In genomic region chr13:101995529-101995928, GRCm38 (mm10) we compare ENCODE assay signal across 23 mouse cellular contexts.
A peak's percentile ranks its signal among the peaks of the same experiment; 100 is the strongest.
DNase-seq lines count a peak whose midpoint lies in the region; ATAC-seq and TF ChIP-seq lines count a peak whose summit lies in the region.
"Had no signal": no experiment of that assay in that cellular context is flagged by ENCODE, and none has a peak within 500 bp of the region (broad histone marks: within the 10 kb centered on the region; RNA-seq: fewer than 3 reads in every experiment).

No protein-coding gene starts in this region.

- H3K4me1 ChIP-seq in lung, postnatal 0 days (ENCODE audit: insufficient read depth, low read depth, low read length), result no peaks in the 10 kb centered on the region; the same call in 1 of the 2 replicates
- no peaks in the 10 kb centered on the region for H3K4me1 ChIP-seq in hindbrain, embryonic 11.5 days (replicated peaks; ENCODE audit: control insufficient read depth, insufficient read depth, low read length)
- H3K4me1 ChIP-seq: embryonic facial prominence, embryonic 10.5 days; embryonic facial prominence, embryonic 13.5 days; forebrain, embryonic 12.5 days; forebrain, embryonic 15.5 days; hindbrain, embryonic 12.5 days; hindbrain, embryonic 15.5 days had no signal

- H3K36me3 ChIP-seq in lung, postnatal 0 days (ENCODE audit: insufficient read depth, low read length), result no peaks in the 10 kb centered on the region
- no peaks in the 10 kb centered on the region for H3K36me3 ChIP-seq in hindbrain, embryonic 11.5 days (ENCODE audit: control insufficient read depth, insufficient read depth, low read length)
- H3K36me3 ChIP-seq: embryonic facial prominence, embryonic 10.5 days; embryonic facial prominence, embryonic 13.5 days; forebrain, embryonic 12.5 days; forebrain, embryonic 15.5 days; heart, embryonic 13.5 days; hindbrain, embryonic 12.5 days; hindbrain, embryonic 15.5 days had no signal

- TF ChIP-seq CTCF in lung, postnatal 0 days (IDR thresholded peaks at IDR 0.05), result no peak

- DNase-seq in lung, postnatal 0 days (ENCODE audit: low spot score), result peak; percentile 58
- no peak for DNase-seq in lung, postnatal 4 days
- peak; percentile 28 for DNase-seq in 416B (ENCODE audit: low read depth)
- no peak for DNase-seq in frontal cortex, postnatal 10 days (ENCODE audit: low spot score in 2 of 2)
- DNase-seq in hindbrain, embryonic 11.5 days (ENCODE audit: low spot score), result no peak
- DNase-seq: adrenal gland, adult 8-10 months; adrenal gland, postnatal 25 days; cerebellum, adult 11-12 months; cerebellum, adult 8-10 months; cerebellum, postnatal 10 days; cerebellum, postnatal 36 days; embryo, embryonic 11 days; gastrocnemius, postnatal 10 days had no signal

- H3K27me3 ChIP-seq in lung, postnatal 0 days (replicated peaks; ENCODE audit: insufficient read depth, low read length), result no peaks in the 10 kb centered on the region
- no peaks in the 10 kb centered on the region for H3K27me3 ChIP-seq in hindbrain, embryonic 11.5 days (ENCODE audit: control insufficient read depth, insufficient read depth, low read length)
- H3K27me3 ChIP-seq: embryonic facial prominence, embryonic 13.5 days; forebrain, embryonic 12.5 days; forebrain, embryonic 15.5 days; heart, embryonic 13.5 days; hindbrain, embryonic 12.5 days; hindbrain, embryonic 15.5 days had no signal

- peak; percentile 55 for TF ChIP-seq EP300 in lung, postnatal 0 days (IDR thresholded peaks at IDR 0.05)

- WGBS in lung, postnatal 0 days, result 70% methylated on average over 2 of the region's 2 CpGs
- WGBS in hindbrain, embryonic 11.5 days, result 88% methylated on average over 2 of the region's 2 CpGs

- no peaks in the 10 kb centered on the region for H3K9me3 ChIP-seq in lung, postnatal 0 days (ENCODE audit: low read length)
- no peaks in the 10 kb centered on the region for H3K9me3 ChIP-seq in hindbrain, embryonic 11.5 days (ENCODE audit: control insufficient read depth, low read length)
- H3K9me3 ChIP-seq: embryonic facial prominence, embryonic 10.5 days; embryonic facial prominence, embryonic 13.5 days; forebrain, embryonic 12.5 days; forebrain, embryonic 15.5 days; heart, embryonic 13.5 days; hindbrain, embryonic 12.5 days; hindbrain, embryonic 15.5 days had no signal

- no peak overlapping the region for H3K4me3 ChIP-seq in lung, postnatal 0 days (ENCODE audit: low read depth, low read length)
- no peak overlapping the region for H3K4me3 ChIP-seq in hindbrain, embryonic 11.5 days (ENCODE audit: low read depth, low read length)
- H3K4me3 ChIP-seq: embryonic facial prominence, embryonic 10.5 days; embryonic facial prominence, embryonic 13.5 days; erythroblast, embryonic 14.5 days; forebrain, embryonic 12.5 days; forebrain, embryonic 15.5 days; heart, embryonic 13.5 days; hindbrain, embryonic 12.5 days; hindbrain, embryonic 15.5 days had no signal

- H3K9ac ChIP-seq in lung, postnatal 0 days (replicated peaks; ENCODE audit: low read depth), result no peak overlapping the region
- no peak overlapping the region for H3K9ac ChIP-seq in hindbrain, embryonic 11.5 days (ENCODE audit: low read depth, low read length)
- H3K9ac ChIP-seq: embryonic facial prominence, embryonic 13.5 days; forebrain, embryonic 12.5 days; forebrain, embryonic 15.5 days; heart, embryonic 13.5 days; hindbrain, embryonic 12.5 days; hindbrain, embryonic 15.5 days had no signal

- no peak overlapping the region for H3K4me2 ChIP-seq in lung, postnatal 0 days (replicated peaks; ENCODE audit: low read depth, low read length)
- no peak overlapping the region for H3K4me2 ChIP-seq in hindbrain, embryonic 11.5 days (replicated peaks; ENCODE audit: low read depth, low read length)
- H3K4me2 ChIP-seq: embryonic facial prominence, embryonic 13.5 days; forebrain, embryonic 12.5 days; forebrain, embryonic 15.5 days; heart, embryonic 13.5 days; hindbrain, embryonic 12.5 days; hindbrain, embryonic 15.5 days had no signal

- H3K27ac ChIP-seq in lung, postnatal 0 days (ENCODE audit: low read length), result no peak overlapping the region
- H3K27ac ChIP-seq in hindbrain, embryonic 11.5 days (ENCODE audit: low read depth, low read length), result no peak overlapping the region
- H3K27ac ChIP-seq: embryonic facial prominence, embryonic 10.5 days; embryonic facial prominence, embryonic 13.5 days; forebrain, embryonic 12.5 days; forebrain, embryonic 15.5 days; heart, embryonic 13.5 days; hindbrain, embryonic 12.5 days; hindbrain, embryonic 15.5 days had no signal

- peak; percentile 76 for ATAC-seq in lung, postnatal 0 days
- ATAC-seq in granulocyte monocyte progenitor cell, adult 5-6 weeks (replicated peaks; ENCODE audit: poor library complexity, severe bottlenecking), result peak; percentile 71
- no peak for ATAC-seq in hindbrain, embryonic 11.5 days (ENCODE audit: low FRiP score)
- ATAC-seq: activated CD4-positive, CD25-positive, alpha-beta regulatory T cell, adult 4 months; forebrain, embryonic 15.5 days had no signal

Comparison
In these comparisons a context has a peak if more than half of its experiments do, and no peak if none do; other contexts are left out.
1. DNase-seq: peak in lung, postnatal 0 days (single experiment) and 416B (single experiment); none in lung, postnatal 4 days (0 of 2), frontal cortex, postnatal 10 days (0 of 2) and hindbrain, embryonic 11.5 days (single experiment).